10 mouse cellular contexts compared by ENCODE assay signal in genomic region chr16:33163330-33164090, GRCm38 (mm10). TPM values are rescaled to one million over a fixed set of nuclear protein-coding genes. Genes with fewer than 3 reads are reported as not detected.
DNase-seq lines count a peak whose midpoint lies in the region.
"Had no signal": no experiment of that assay in that cellular context is flagged by ENCODE, and none has a peak within 500 bp of the region (broad histone marks: within the 10 kb centered on the region; RNA-seq: fewer than 3 reads in every experiment).

No protein-coding gene starts in this region.

- peak; percentile 13 to 17 for DNase-seq in lung, adult 18-20 months
- no peak for DNase-seq in lung, postnatal 10 days
- DNase-seq in adrenal gland, adult 2 months, result peak; percentile 93
- DNase-seq in adrenal gland, postnatal 36 days, result peak; percentile 89 to 92
- peak; percentile 54 for DNase-seq in heart, postnatal 36 days
- no peak for DNase-seq in layer of hippocampus, adult 11-12 months (ENCODE audit: low spot score)
- DNase-seq in layer of hippocampus, adult 18-20 months (ENCODE audit: low spot score in 2 of 2), result no peak
- DNase-seq: cerebellum, postnatal 36 days; kidney, postnatal 4 days; left cerebral cortex, postnatal 4 days had no signal

- intact Hi-C loops in heart, postnatal 36 days (cut with DNase I), result no loop called here

RNA-seq across cellular contexts. Expression of gene Osbpl11, which starts 21.4 kb away (rescaled TPM):
- 10 to 100 TPM; 37.9 to 43.7 TPM for total RNA-seq in adrenal gland, adult 2 months (2021)
- 14.0 and 16.4 TPM in 2 replicates for polyA plus RNA-seq in adrenal gland, adult 2 months (2012; rRNA removed)
- total RNA-seq in adrenal gland, postnatal 36 days (2021), result 10 to 100 TPM; 42.6 to 44.9 TPM
- total RNA-seq in heart, postnatal 36 days (2021), result 10 to 100 TPM; 19.8 to 22.4 TPM
- 10 to 100 TPM; 20.1 to 20.7 TPM for total RNA-seq in layer of hippocampus, adult 18-20 months (2021)

Comparison
In these comparisons a context has a peak if more than half of its experiments do, and no peak if none do; other contexts are left out.
1. DNase-seq: peak in lung, adult 18-20 months (2 of 2), adrenal gland, adult 2 months (single experiment), adrenal gland, postnatal 36 days (2 of 2) and heart, postnatal 36 days (2 of 2); none in lung, postnatal 10 days (single experiment), layer of hippocampus, adult 11-12 months (single experiment) and layer of hippocampus, adult 18-20 months (0 of 2).